Mouse (Mus musculus) layer of hippocampus, adult 18-20 months (tissue): Measurements from ENCODE around the gene Bmper. TPM values are rescaled to one million over a fixed set of nuclear protein-coding genes. Genes with fewer than 3 reads are reported as not detected.

ENCODE experiments used
- DNase-seq, 2 experiments: peaks; one replicate each; pipeline ENCODE4 v3.0.0; 2022; ENCODE audit warnings: low spot score in 2 of 2
- total RNA-seq, 2 experiments: library from RNA; stranded (reverse); gene quantifications; 2 replicates each; pipeline ENCODE4 v1.2.3; 2021

Gene Bmper
- total RNA-seq, 2 experiments from 2014 or later, result 3.7 TPM

- no peak for DNase-seq
Observed at GRCm38 (mm10) chr9:23363540-23363939, 140.7 kb downstream of the Bmper start.

GRCm38 (mm10) chr9:23364047-23364446, 141.2 kb downstream of the Bmper start:
- DNase-seq, result no peak

- no peak for DNase-seq
Observed at GRCm38 (mm10) chr9:23368124-23368523, 145.2 kb downstream of the Bmper start.

GRCm38 (mm10) chr9:23374789-23375460, 152.0 kb downstream of the Bmper start:
- DNase-seq, result no peak

- DNase-seq, result no peak
Observed at GRCm38 (mm10) chr9:23377831-23378730, 155.2 kb downstream of the Bmper start.

- DNase-seq, result peak in 1 of 2 experiments; percentile 49
Observed at GRCm38 (mm10) chr9:23378731-23379170, 155.9 kb downstream of the Bmper start.

- no peak for DNase-seq
Observed at GRCm38 (mm10) chr9:23380171-23380835, 157.4 kb downstream of the Bmper start.

GRCm38 (mm10) chr9:23383291-23383690, 160.4 kb downstream of the Bmper start:
- DNase-seq, result no peak

GRCm38 (mm10) chr9:23383837-23384236, 161.0 kb downstream of the Bmper start:
- no peak for DNase-seq

GRCm38 (mm10) chr9:23384880-23385279, 162.0 kb downstream of the Bmper start:
- DNase-seq, result no peak

- no peak for DNase-seq
Observed at GRCm38 (mm10) chr9:23386201-23386600, 163.3 kb downstream of the Bmper start.

GRCm38 (mm10) chr9:23390118-23390517, 167.2 kb downstream of the Bmper start:
- no peak for DNase-seq

- no peak for DNase-seq
Observed at GRCm38 (mm10) chr9:23394652-23395317, 171.9 kb downstream of the Bmper start.

GRCm38 (mm10) chr9:23396186-23396585, 173.3 kb downstream of the Bmper start:
- DNase-seq, result no peak

GRCm38 (mm10) chr9:23397876-23398275, 175.0 kb downstream of the Bmper start:
- no peak for DNase-seq

GRCm38 (mm10) chr9:23399638-23400284, 176.9 kb downstream of the Bmper start:
- DNase-seq, result no peak

GRCm38 (mm10) chr9:23407416-23407815, 184.5 kb downstream of the Bmper start:
- DNase-seq, result no peak

GRCm38 (mm10) chr9:23407935-23408781, 185.3 kb downstream of the Bmper start:
- DNase-seq, result peak in 1 of 2 experiments; percentile 11

GRCm38 (mm10) chr9:23410567-23410966, 187.7 kb downstream of the Bmper start:
- DNase-seq, result no peak

GRCm38 (mm10) chr9:23412956-23413355, 190.1 kb downstream of the Bmper start:
- DNase-seq, result peak in 1 of 2 experiments; percentile 41
